Mouse (Mus musculus): Measurements from ENCODE around the gene Kpna1.
"Not testable (repeated sequence)": the region's sequence is repeated elsewhere in the genome, so short reads cannot be mapped to it uniquely, and the experiment has no call there.

DNA sequence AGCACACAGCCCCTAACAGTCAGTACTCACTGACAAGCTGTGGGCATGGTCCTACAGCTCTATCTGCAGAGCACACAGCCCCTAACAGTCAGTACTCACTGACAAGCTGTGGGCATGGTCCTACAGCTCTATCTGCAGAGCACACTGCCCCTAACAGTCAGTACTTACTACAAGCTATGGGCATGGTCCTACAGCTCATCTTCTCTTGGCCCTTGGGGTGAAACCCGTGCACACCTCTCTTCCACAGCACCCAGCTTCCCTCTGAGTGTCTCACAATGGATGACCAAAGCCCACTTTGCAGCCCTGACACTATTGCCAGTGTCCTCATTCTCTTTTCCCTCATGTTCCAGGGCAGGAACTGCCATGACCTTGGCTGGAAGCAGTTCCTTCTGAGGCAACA, 84.0 kb downstream of the Kpna1 start:
- not testable (repeated sequence) for TF ChIP-seq CTCF (IDR thresholded peaks at IDR 0.05; ENCODE audit: extremely low read depth, insufficient read length, insufficient replicate concordance, low read depth, low read length); POLR2A (IDR thresholded peaks at IDR 0.05; ENCODE audit: low read depth, low read length)
